ENCODE assay signal across 9 mouse cellular contexts in the genomic region with DNA sequence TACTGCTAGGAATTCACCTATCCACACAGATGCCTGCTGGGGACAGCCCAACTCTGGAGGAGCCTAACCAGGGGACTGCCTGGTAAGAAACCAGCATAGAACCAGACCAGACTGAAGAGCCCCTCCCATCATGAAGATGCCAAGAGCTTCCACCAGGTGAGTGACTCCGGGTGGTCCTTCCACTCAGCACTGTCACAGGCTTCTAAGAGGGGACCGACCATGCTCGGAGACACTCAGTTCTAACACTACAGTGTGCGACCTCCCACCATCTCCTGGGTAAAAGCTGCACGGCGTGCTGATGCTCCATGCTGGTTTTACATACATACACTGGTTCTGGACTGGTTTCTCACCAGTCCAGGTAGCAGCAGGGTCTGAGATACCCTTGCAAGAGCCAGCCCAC. TPM values are rescaled to one million over a fixed set of nuclear protein-coding genes. Genes with fewer than 3 reads are reported as not detected.
DNase-seq lines count a peak whose midpoint lies in the region; ATAC-seq and TF ChIP-seq lines count a peak whose summit lies in the region.
"Had no signal": no experiment of that assay in that cellular context is flagged by ENCODE, and none has a peak within 500 bp of the region (broad histone marks: within the 10 kb centered on the region; RNA-seq: fewer than 3 reads in every experiment).

No protein-coding gene starts in this region.

- 0 out of 2 replicates have a peak overlapping the region, but pooled peaks have one; percentile 94 for H3K9ac ChIP-seq in liver, embryonic 11.5 days (ENCODE audit: low read depth, low read length)
- H3K9ac ChIP-seq in liver, postnatal 0 days (replicated peaks), result no peak overlapping the region
- H3K9ac ChIP-seq in forebrain, embryonic 14.5 days (ENCODE audit: low read length), result peak overlapping the region; percentile 100
- H3K9ac ChIP-seq in intestine, embryonic 16.5 days (ENCODE audit: low read depth, low read length), result peak overlapping the region; percentile 99
- H3K9ac ChIP-seq in neural tube, embryonic 13.5 days, result peak overlapping the region; percentile 100

- peaks cover 8% of the 10 kb centered on the region; the same call in 1 of the 2 replicates for H3K36me3 ChIP-seq in liver, embryonic 11.5 days (ENCODE audit: control insufficient read depth, insufficient read depth, low read length)
- H3K36me3 ChIP-seq in liver, postnatal 0 days (replicated peaks; ENCODE audit: insufficient read depth, low read length), result no peaks in the 10 kb centered on the region
- H3K36me3 ChIP-seq in forebrain, embryonic 14.5 days (ENCODE audit: control insufficient read depth, insufficient read depth, low read length), result peaks cover 40% of the 10 kb centered on the region
- no peaks in the 10 kb centered on the region for H3K36me3 ChIP-seq in intestine, embryonic 16.5 days (ENCODE audit: control insufficient read depth, insufficient read depth, low read length)
- H3K36me3 ChIP-seq in neural tube, embryonic 13.5 days, result peaks cover 26% of the 10 kb centered on the region

- no peak for ATAC-seq in liver, embryonic 11.5 days (replicated peaks; ENCODE audit: low FRiP score)
- no peak for ATAC-seq in liver, postnatal 0 days
- no peak for ATAC-seq in forebrain, embryonic 14.5 days
- ATAC-seq in intestine, embryonic 16.5 days, result no peak
- ATAC-seq in neural tube, embryonic 13.5 days (ENCODE audit: low read depth), result no peak

- DNase-seq in liver, embryonic 11.5 days (ENCODE audit: low spot score), result no peak
- DNase-seq in liver, postnatal 0 days, result no peak
- no peak for DNase-seq in forebrain, embryonic 14.5 days (ENCODE audit: low spot score)
- DNase-seq in right cerebral cortex, postnatal 36 days (ENCODE audit: low spot score in 2 of 2), result no peak
- DNase-seq in gastrocnemius, adult 8-10 months (ENCODE audit: low spot score in 2 of 2), result no peak
- DNase-seq: thymus, adult 2 months had no signal

- peak overlapping the region; percentile 93; the same call in 1 of the 2 replicates for H3K27ac ChIP-seq in liver, embryonic 11.5 days (ENCODE audit: low read depth, low read length)
- H3K27ac ChIP-seq in liver, postnatal 0 days (ENCODE audit: low read depth), result no peak overlapping the region
- H3K27ac ChIP-seq in forebrain, embryonic 14.5 days (ENCODE audit: low read depth, low read length), result peak overlapping the region; percentile 44; the same call in 1 of the 2 replicates
- no peak overlapping the region for H3K27ac ChIP-seq in intestine, embryonic 16.5 days (ENCODE audit: low read length)
- peak overlapping the region; percentile 46 for H3K27ac ChIP-seq in neural tube, embryonic 13.5 days (replicated peaks)

- no peak for TF ChIP-seq EP300 in liver, postnatal 0 days (IDR thresholded peaks at IDR 0.05; ENCODE audit: low read depth)

- no peak overlapping the region for H3K4me3 ChIP-seq in liver, embryonic 11.5 days (ENCODE audit: low read depth, low read length)
- no peak overlapping the region for H3K4me3 ChIP-seq in liver, postnatal 0 days (ENCODE audit: low read depth, low read length)
- peak overlapping the region; percentile 99 for H3K4me3 ChIP-seq in forebrain, embryonic 14.5 days (ENCODE audit: low read depth, low read length)
- no peak overlapping the region for H3K4me3 ChIP-seq in intestine, embryonic 16.5 days (ENCODE audit: low read length)
- H3K4me3 ChIP-seq in neural tube, embryonic 13.5 days, result peak overlapping the region; percentile 99

- no peak for TF ChIP-seq CTCF in liver, postnatal 0 days (IDR thresholded peaks at IDR 0.05; ENCODE audit: low read depth)

- 92% methylated on average over 6 of the region's 6 CpGs for WGBS in liver, embryonic 11.5 days
- 89% methylated on average over 6 of the region's 6 CpGs for WGBS in liver, postnatal 0 days (ENCODE audit: insufficient replicate concordance)
- 78% methylated on average over 6 of the region's 6 CpGs for WGBS in forebrain, embryonic 14.5 days
- WGBS in intestine, embryonic 16.5 days, result 87% methylated on average over 6 of the region's 6 CpGs
- 76% methylated on average over 6 of the region's 6 CpGs for WGBS in neural tube, embryonic 13.5 days

- H3K4me2 ChIP-seq in liver, embryonic 11.5 days, result peak overlapping the region; percentile 95
- no peak overlapping the region for H3K4me2 ChIP-seq in liver, postnatal 0 days (ENCODE audit: low read depth, low read length)
- peak overlapping the region; percentile 97 for H3K4me2 ChIP-seq in forebrain, embryonic 14.5 days (ENCODE audit: low read length)
- H3K4me2 ChIP-seq in intestine, embryonic 16.5 days (ENCODE audit: low read depth, low read length), result peak overlapping the region; percentile 77; the same call in 1 of the 2 replicates
- H3K4me2 ChIP-seq in neural tube, embryonic 13.5 days, result peak overlapping the region; percentile 100

- H3K27me3 ChIP-seq in liver, embryonic 11.5 days (replicated peaks; ENCODE audit: control insufficient read depth, insufficient read depth, low read length), result no peaks in the 10 kb centered on the region
- H3K27me3 ChIP-seq in liver, postnatal 0 days (ENCODE audit: insufficient read depth, low read length), result 0 out of 2 replicates have a peak, but pooled peaks cover 4% of the 10 kb centered on the region
- no peaks in the 10 kb centered on the region for H3K27me3 ChIP-seq in forebrain, embryonic 14.5 days (replicated peaks; ENCODE audit: control insufficient read depth, insufficient read depth, low read length)
- no peaks in the 10 kb centered on the region for H3K27me3 ChIP-seq in intestine, embryonic 16.5 days (replicated peaks; ENCODE audit: control insufficient read depth, insufficient read depth, low read length)
- no peaks in the 10 kb centered on the region for H3K27me3 ChIP-seq in neural tube, embryonic 13.5 days

- H3K9me3 ChIP-seq in liver, embryonic 11.5 days (ENCODE audit: control insufficient read depth, low read length), result no peaks in the 10 kb centered on the region
- H3K9me3 ChIP-seq in liver, postnatal 0 days (ENCODE audit: low read length), result no peaks in the 10 kb centered on the region
- H3K9me3 ChIP-seq in forebrain, embryonic 14.5 days (replicated peaks; ENCODE audit: control insufficient read depth, low read length), result no peaks in the 10 kb centered on the region
- no peaks in the 10 kb centered on the region for H3K9me3 ChIP-seq in intestine, embryonic 16.5 days (ENCODE audit: control insufficient read depth, low read length)
- H3K9me3 ChIP-seq in neural tube, embryonic 13.5 days, result no peaks in the 10 kb centered on the region
- H3K9me3 ChIP-seq: G1E had no signal

- peaks cover 79% of the 10 kb centered on the region for H3K4me1 ChIP-seq in liver, embryonic 11.5 days (replicated peaks; ENCODE audit: control insufficient read depth, insufficient read depth, low read length)
- peaks cover 57% of the 10 kb centered on the region for H3K4me1 ChIP-seq in liver, postnatal 0 days (ENCODE audit: insufficient read depth)
- peaks cover 35% of the 10 kb centered on the region for H3K4me1 ChIP-seq in forebrain, embryonic 14.5 days (ENCODE audit: control insufficient read depth, insufficient read depth, low read length)
- H3K4me1 ChIP-seq in intestine, embryonic 16.5 days (ENCODE audit: control insufficient read depth, insufficient read depth, low read length), result peaks cover 48% of the 10 kb centered on the region
- H3K4me1 ChIP-seq in neural tube, embryonic 13.5 days (replicated peaks), result peaks cover 78% of the 10 kb centered on the region

RNA-seq across cellular contexts. Expression of a gene that starts 2.7 kb away (rescaled TPM):
- 24.3 and 26.5 TPM in 2 replicates for polyA plus RNA-seq in liver, embryonic 11.5 days (2014; fragmentation: Nextera tagmentation; extraction: Ambion mirVana)
- 5.2 and 6.5 TPM in 2 replicates for polyA plus RNA-seq in liver, postnatal 0 days (2015; fragmentation: Nextera tagmentation; extraction: Ambion mirVana)
- 65.8 and 72.3 TPM in 2 replicates for polyA plus RNA-seq in forebrain, embryonic 14.5 days (2014; fragmentation: Nextera tagmentation; extraction: Ambion mirVana)
- polyA plus RNA-seq in intestine, embryonic 16.5 days (2015; fragmentation: Nextera tagmentation; extraction: Ambion mirVana), result 17.0 and 24.3 TPM in 2 replicates
- 68.5 and 72.3 TPM in 2 replicates for polyA plus RNA-seq in neural tube, embryonic 13.5 days (2015; fragmentation: Nextera tagmentation; extraction: Ambion mirVana)
- 1 to 10 TPM; 2.6 to 5.2 (median 3.4) TPM for total RNA-seq in gastrocnemius, adult 8-10 months (2022)

RNA-seq across cellular contexts. Expression of a gene that starts 39.1 kb away (rescaled TPM):
- 10.6 and 11.0 TPM in 2 replicates for polyA plus RNA-seq in liver, embryonic 11.5 days (2014; fragmentation: Nextera tagmentation; extraction: Ambion mirVana)
- polyA plus RNA-seq in liver, postnatal 0 days (2015; fragmentation: Nextera tagmentation; extraction: Ambion mirVana), result 5.0 and 5.9 TPM in 2 replicates
- polyA plus RNA-seq in forebrain, embryonic 14.5 days (2014; fragmentation: Nextera tagmentation; extraction: Ambion mirVana), result 30.9 TPM in 2 replicates
- polyA plus RNA-seq in intestine, embryonic 16.5 days (2015; fragmentation: Nextera tagmentation; extraction: Ambion mirVana), result 11.9 and 13.4 TPM in 2 replicates
- polyA plus RNA-seq in neural tube, embryonic 13.5 days (2015; fragmentation: Nextera tagmentation; extraction: Ambion mirVana), result 17.6 and 20.6 TPM in 2 replicates
- 1 to 10 TPM; 2.0 to 2.9 (median 2.4) TPM for total RNA-seq in gastrocnemius, adult 8-10 months (2022)

RNA-seq across cellular contexts. Expression of a gene that starts 56.0 kb away (rescaled TPM):
- polyA plus RNA-seq in liver, embryonic 11.5 days (2014; fragmentation: Nextera tagmentation; extraction: Ambion mirVana), result 13.2 and 14.4 TPM in 2 replicates
- polyA plus RNA-seq in liver, postnatal 0 days (2015; fragmentation: Nextera tagmentation; extraction: Ambion mirVana), result 3.6 and 4.2 TPM in 2 replicates
- 13.4 and 18.9 TPM in 2 replicates for polyA plus RNA-seq in forebrain, embryonic 14.5 days (2014; fragmentation: Nextera tagmentation; extraction: Ambion mirVana)
- polyA plus RNA-seq in intestine, embryonic 16.5 days (2015; fragmentation: Nextera tagmentation; extraction: Ambion mirVana), result 16.7 and 18.2 TPM in 2 replicates
- 22.9 and 24.1 TPM in 2 replicates for polyA plus RNA-seq in neural tube, embryonic 13.5 days (2015; fragmentation: Nextera tagmentation; extraction: Ambion mirVana)
- 1 to 10 TPM; 1.0 to 2.9 (median 1.4) TPM for total RNA-seq in gastrocnemius, adult 8-10 months (2022)

RNA-seq across cellular contexts. Expression of a gene that starts 58.6 kb away (rescaled TPM):
- polyA plus RNA-seq in liver, embryonic 11.5 days (2014; fragmentation: Nextera tagmentation; extraction: Ambion mirVana), result 16.9 and 18.7 TPM in 2 replicates
- polyA plus RNA-seq in liver, postnatal 0 days (2015; fragmentation: Nextera tagmentation; extraction: Ambion mirVana), result 4.7 and 4.9 TPM in 2 replicates
- polyA plus RNA-seq in forebrain, embryonic 14.5 days (2014; fragmentation: Nextera tagmentation; extraction: Ambion mirVana), result 14.3 and 19.8 TPM in 2 replicates
- polyA plus RNA-seq in intestine, embryonic 16.5 days (2015; fragmentation: Nextera tagmentation; extraction: Ambion mirVana), result 19.0 and 20.0 TPM in 2 replicates
- polyA plus RNA-seq in neural tube, embryonic 13.5 days (2015; fragmentation: Nextera tagmentation; extraction: Ambion mirVana), result 23.5 and 25.8 TPM in 2 replicates
- total RNA-seq in gastrocnemius, adult 8-10 months (2022), result 1 to 10 TPM; 4.6 to 5.8 (median 5.2) TPM

Comparison
In these comparisons a context has a peak if more than half of its experiments do, and no peak if none do; other contexts are left out.
1. H3K27ac ChIP-seq: peak in liver, embryonic 11.5 days (single experiment), forebrain, embryonic 14.5 days (single experiment) and neural tube, embryonic 13.5 days (single experiment); none in liver, postnatal 0 days (single experiment) and intestine, embryonic 16.5 days (single experiment).
2. H3K4me3 ChIP-seq: peak in forebrain, embryonic 14.5 days (single experiment) and neural tube, embryonic 13.5 days (single experiment); none in liver, embryonic 11.5 days (single experiment), liver, postnatal 0 days (single experiment) and intestine, embryonic 16.5 days (single experiment).